Mouse (Mus musculus) heart, adult 9 months (tissue): ENCODE results near the gene Ndufs2.
A peak's percentile ranks its signal among the peaks of the same experiment; 100 is the strongest.

ENCODE experiments used
- DNase-seq, 2 experiments: peaks; one replicate each; pipeline ENCODE4 v3.0.0; 2022; ENCODE audit warnings: low spot score in 2 of 2

Gene Ndufs2

GRCm38 (mm10) chr1:171279012-171279705, 28.0 kb upstream of the Ndufs2 start:
- DNase-seq: no peak

GRCm38 (mm10) chr1:171278436-171278835, 27.2 kb upstream of the Ndufs2 start:
- DNase-seq: no peak

- no peak for DNase-seq
Measured at GRCm38 (mm10) chr1:171277736-171278135, 26.5 kb upstream of the Ndufs2 start.

- DNase-seq: no peak
Measured at GRCm38 (mm10) chr1:171276110-171276748, 25.0 kb upstream of the Ndufs2 start.

GRCm38 (mm10) chr1:171275144-171275734, 24.1 kb upstream of the Ndufs2 start:
- no peak for DNase-seq

GRCm38 (mm10) chr1:171274171-171274570, 23.0 kb upstream of the Ndufs2 start:
- DNase-seq: no peak

GRCm38 (mm10) chr1:171272086-171272485, 20.9 kb upstream of the Ndufs2 start:
- DNase-seq: no peak

- DNase-seq: no peak
Measured at GRCm38 (mm10) chr1:171271622-171272021, 20.4 kb upstream of the Ndufs2 start.

- no peak for DNase-seq
Measured at GRCm38 (mm10) chr1:171271196-171271595, 20.0 kb upstream of the Ndufs2 start.

- no peak for DNase-seq
Measured at GRCm38 (mm10) chr1:171270573-171270900, 19.3 kb upstream of the Ndufs2 start.

- peak; percentile 92 to 95 for DNase-seq
Measured at GRCm38 (mm10) chr1:171269848-171270572, 18.8 kb upstream of the Ndufs2 start, which contains the start of gene B4galt3. B4galt3 (plus strand) TSS chr1:171270328.

- no peak for DNase-seq
Measured at GRCm38 (mm10) chr1:171268341-171268740, 17.2 kb upstream of the Ndufs2 start.

GRCm38 (mm10) chr1:171265971-171266744, 15.0 kb upstream of the Ndufs2 start:
- no peak for DNase-seq

GRCm38 (mm10) chr1:171263666-171264461, 12.7 kb upstream of the Ndufs2 start:
- no peak for DNase-seq

- DNase-seq: peak; percentile 66 to 73
Measured at GRCm38 (mm10) chr1:171263185-171263611, 12.0 kb upstream of the Ndufs2 start.

- peak; percentile 83 to 84 for DNase-seq
Measured at GRCm38 (mm10) chr1:171262594-171263130, 11.5 kb upstream of the Ndufs2 start.

GRCm38 (mm10) chr1:171260316-171260715, 9.1 kb upstream of the Ndufs2 start:
- DNase-seq: no peak

GRCm38 (mm10) chr1:171258921-171259320, 7.7 kb upstream of the Ndufs2 start:
- DNase-seq: no peak

- no peak for DNase-seq
Measured at GRCm38 (mm10) chr1:171257781-171258180, 6.6 kb upstream of the Ndufs2 start.

- DNase-seq: peak in 1 of 2 experiments; percentile 62
Measured at GRCm38 (mm10) chr1:171256937-171257548, 5.9 kb upstream of the Ndufs2 start.
